Mouse (Mus musculus): Measurements from ENCODE around the gene Lpcat3.

DNA sequence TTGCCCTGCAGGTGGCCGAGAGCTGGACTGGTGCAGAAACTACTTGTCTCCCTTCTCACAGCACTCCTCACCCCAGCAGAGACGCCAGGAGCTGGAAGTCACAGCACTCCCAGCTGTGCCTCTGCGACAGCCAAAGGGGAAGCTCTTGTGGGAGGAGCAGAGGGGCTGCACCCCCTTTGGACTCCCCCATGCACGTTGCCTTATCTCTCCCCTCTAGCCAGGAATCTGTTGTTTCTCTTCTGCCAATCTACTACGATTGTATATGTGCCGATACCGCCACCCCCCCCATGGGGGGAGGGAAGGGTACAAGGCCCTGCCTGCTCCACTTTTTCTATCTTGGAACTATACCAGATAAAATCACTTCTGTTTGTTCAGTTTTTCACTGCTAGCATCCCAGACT, 41.0 kb downstream of the Lpcat3 start:
- TF ChIP-seq EP300 (IDR thresholded peaks at IDR 0.05; ENCODE audit: low read depth) = no peak
- no peak for TF ChIP-seq CTCF (IDR thresholded peaks at IDR 0.05; ENCODE audit: low read depth)
